Mouse (Mus musculus) ES-E14 (cell line): Measurements from ENCODE around the gene Esrra.

ENCODE experiments used
- HCFC1 ChIP-seq: IDR thresholded peaks from 2 replicates; pipeline ENCODE4 v1.6.1; 2012; ENCODE audit warnings: low read length, inconsistent platforms, borderline replicate concordance; ENCODE audit not compliant: insufficient read depth
- MAFK ChIP-seq: IDR thresholded peaks from 2 replicates; pipeline ENCODE4 v1.6.1; 2014; ENCODE audit warnings: mild to moderate bottlenecking, low read depth, low read length, inconsistent platforms; ENCODE audit not compliant: insufficient read depth
- ZNF384 ChIP-seq: IDR thresholded peaks from 2 replicates; pipeline ENCODE4 v1.6.1; 2012; ENCODE audit warnings: low read depth, low read length, inconsistent platforms

DNA sequence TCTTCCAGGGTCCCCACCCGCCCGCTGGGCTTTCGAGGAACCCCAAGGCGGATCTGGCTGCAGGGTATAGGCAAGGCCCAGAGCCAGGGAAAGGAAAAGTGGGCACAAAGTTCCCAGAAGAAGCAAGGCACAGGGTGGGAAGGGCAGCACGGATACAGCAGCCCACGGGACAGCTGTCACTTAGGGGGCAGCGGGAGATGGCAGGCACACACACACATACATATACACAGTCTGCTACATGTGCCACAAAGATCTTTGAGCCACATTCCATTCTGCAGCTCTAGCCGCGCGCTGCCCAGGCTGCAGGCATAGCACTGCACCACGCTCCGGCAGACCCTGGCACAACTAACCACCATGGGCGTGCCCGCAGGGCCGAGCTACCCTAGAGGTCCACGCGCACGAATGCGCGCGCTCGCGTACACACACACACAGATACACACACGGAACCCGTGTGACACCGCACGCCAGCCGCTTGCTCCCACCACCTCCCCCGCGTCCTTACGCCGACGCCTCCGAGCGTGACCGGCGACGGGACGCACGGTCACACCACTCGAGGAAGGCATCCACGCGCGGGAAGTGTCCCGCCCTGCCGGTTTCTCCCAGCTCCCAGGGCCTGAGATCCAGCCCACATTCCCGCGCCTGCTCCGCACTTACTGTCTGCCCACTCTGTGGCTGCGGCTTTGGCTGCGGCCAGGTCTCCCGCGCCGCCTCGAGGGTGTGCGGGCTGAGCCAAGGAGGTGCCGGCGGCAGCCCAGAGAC is 12.0 kb upstream of the Esrra start:
- TF ChIP-seq HCFC1, result no peak
- TF ChIP-seq MAFK, result no peak
- no peak for TF ChIP-seq ZNF384
